Mouse (Mus musculus): ENCODE results near the gene Rho. TPM values are rescaled to one million over a fixed set of nuclear protein-coding genes. Genes with fewer than 3 reads are reported as not detected.
A peak's percentile ranks its signal among the peaks of the same experiment; 100 is the strongest.

Rho gene
- 0.15 and 0.31 TPM in 2 replicates for polyA plus RNA-seq (2015; fragmentation: Nextera tagmentation; extraction: Ambion mirVana)

DNA sequence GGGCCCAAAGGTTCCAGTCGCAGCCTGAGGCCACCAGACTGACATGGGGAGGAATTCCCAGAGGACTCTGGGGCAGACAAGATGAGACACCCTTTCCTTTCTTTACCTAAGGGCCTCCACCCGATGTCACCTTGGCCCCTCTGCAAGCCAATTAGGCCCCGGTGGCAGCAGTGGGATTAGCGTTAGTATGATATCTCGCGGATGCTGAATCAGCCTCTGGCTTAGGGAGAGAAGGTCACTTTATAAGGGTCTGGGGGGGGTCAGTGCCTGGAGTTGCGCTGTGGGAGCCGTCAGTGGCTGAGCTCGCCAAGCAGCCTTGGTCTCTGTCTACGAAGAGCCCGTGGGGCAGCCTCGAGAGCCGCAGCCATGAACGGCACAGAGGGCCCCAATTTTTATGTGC lies at the start of gene Rho:
Gene Rho, plus strand, starts transcription at position 110 of the 400 bp plus-strand sequence.
- no peaks in the 10 kb centered on the region for H3K36me3 ChIP-seq
- ATAC-seq (ENCODE audit: insufficient read depth, low FRiP score, low read depth) = no peak
- H3K4me2 ChIP-seq = no peak within 1 kb of the TSS
- no peak within 1 kb of the TSS for H3K9ac ChIP-seq
- no peak within 1 kb of the TSS for H3K27ac ChIP-seq
- H3K9me3 ChIP-seq = no peaks in the 10 kb centered on the region
- H3K4me1 ChIP-seq = peaks cover 12% of the 10 kb centered on the region
- no peak within 1 kb of the TSS for H3K4me3 ChIP-seq (replicated peaks)
- WGBS = 80% methylated on average over 14 of the region's 14 CpGs
- no peaks in the 10 kb centered on the region for H3K27me3 ChIP-seq (replicated peaks)

DNA sequence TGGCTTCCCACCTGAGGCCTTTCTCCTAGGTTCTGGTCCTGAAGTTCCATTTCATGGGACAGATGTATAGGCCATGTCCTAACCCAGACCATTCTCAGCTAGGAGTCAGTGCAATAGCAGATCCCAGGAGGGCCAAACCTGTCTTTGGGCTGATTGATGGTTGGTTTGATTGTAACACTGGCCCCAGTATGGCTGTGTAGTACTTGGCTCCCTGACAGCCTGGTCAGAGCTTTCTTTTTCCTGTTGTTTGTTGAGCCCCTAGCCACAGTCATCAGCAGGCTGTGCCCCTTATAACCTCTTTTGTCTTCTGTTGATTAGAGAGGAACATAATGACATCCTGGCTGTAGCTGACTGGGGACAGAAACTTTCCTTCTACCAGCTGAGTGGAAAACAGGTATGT lies 47.5 kb upstream of the Rho start:
- Histone ChIP-seq H3K9ac (no peak overlapping the region), H3K4me2 (no peak overlapping the region), H3K4me1 (0 out of 2 replicates have a peak, but pooled peaks cover 3% of the 10 kb centered on the region), H3K36me3 (peaks cover 15% of the 10 kb centered on the region), H3K27me3 (replicated peaks) (no peaks in the 10 kb centered on the region), H3K9me3 (no peaks in the 10 kb centered on the region), H3K27ac (no peak overlapping the region), H3K4me3 (replicated peaks) (no peak overlapping the region)
- ATAC-seq (ENCODE audit: insufficient read depth, low FRiP score, low read depth) = no peak

DNA sequence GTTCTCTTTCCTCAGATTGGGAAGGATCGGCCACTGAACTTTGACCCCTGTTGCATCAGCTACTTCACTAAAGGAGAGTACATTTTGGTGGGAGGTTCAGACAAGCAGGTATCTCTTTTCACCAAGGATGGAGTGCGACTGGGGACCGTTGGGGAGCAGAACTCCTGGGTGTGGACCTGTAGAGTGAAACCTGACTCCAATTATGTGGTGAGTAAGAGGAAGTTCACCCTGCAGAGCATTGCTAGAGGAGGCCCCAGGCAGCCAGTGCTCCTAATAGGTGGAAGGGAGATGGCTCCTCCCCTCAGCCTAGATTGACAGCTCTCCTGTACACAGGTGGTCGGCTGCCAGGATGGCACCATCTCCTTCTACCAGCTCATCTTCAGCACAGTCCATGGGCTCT lies 44.7 kb upstream of the Rho start:
- Histone ChIP-seq H3K4me3 (replicated peaks) (no peak overlapping the region), H3K9me3 (no peaks in the 10 kb centered on the region), H3K4me2 (no peak overlapping the region), H3K36me3 (peaks cover 10% of the 10 kb centered on the region), H3K27ac (no peak overlapping the region), H3K9ac (no peak overlapping the region), H3K4me1 (peaks cover 17% of the 10 kb centered on the region), H3K27me3 (replicated peaks) (no peaks in the 10 kb centered on the region)
- WGBS = 56% methylated on average over 4 of the region's 4 CpGs
- peak; percentile 28; the same call in 1 of the 2 replicates for ATAC-seq (ENCODE audit: insufficient read depth, low FRiP score, low read depth)

DNA sequence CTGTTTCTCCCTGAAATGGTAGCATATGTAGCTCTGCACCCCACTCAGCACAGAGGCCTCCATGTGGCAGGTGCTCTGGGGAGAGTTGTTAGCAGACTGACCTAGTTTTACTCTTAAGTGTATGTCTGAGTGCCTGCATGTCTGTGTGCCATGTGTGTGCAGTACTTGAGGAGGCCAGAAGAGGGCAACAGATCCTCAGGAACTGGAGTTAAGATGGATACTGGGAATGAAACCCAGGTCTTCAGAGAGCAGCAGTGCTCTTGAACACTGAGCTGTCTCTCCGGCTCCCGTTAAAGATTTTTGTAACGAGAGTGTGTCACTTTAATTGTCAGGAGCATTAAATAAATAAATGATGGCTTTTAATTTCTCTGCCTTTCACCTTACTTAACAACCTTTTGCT lies 43.3 kb upstream of the Rho start:
- ATAC-seq (ENCODE audit: insufficient read depth, low FRiP score, low read depth) = no peak
- H3K4me3 ChIP-seq (replicated peaks) = no peak overlapping the region
- no peak overlapping the region for H3K9ac ChIP-seq
- WGBS = 98% methylated on average over 3 of the region's 3 CpGs
- peaks cover 10% of the 10 kb centered on the region for H3K36me3 ChIP-seq
- no peak overlapping the region for H3K27ac ChIP-seq
- H3K4me1 ChIP-seq = peaks cover 19% of the 10 kb centered on the region
- no peak overlapping the region for H3K4me2 ChIP-seq
- H3K9me3 ChIP-seq = no peaks in the 10 kb centered on the region
- H3K27me3 ChIP-seq (replicated peaks) = no peaks in the 10 kb centered on the region

DNA sequence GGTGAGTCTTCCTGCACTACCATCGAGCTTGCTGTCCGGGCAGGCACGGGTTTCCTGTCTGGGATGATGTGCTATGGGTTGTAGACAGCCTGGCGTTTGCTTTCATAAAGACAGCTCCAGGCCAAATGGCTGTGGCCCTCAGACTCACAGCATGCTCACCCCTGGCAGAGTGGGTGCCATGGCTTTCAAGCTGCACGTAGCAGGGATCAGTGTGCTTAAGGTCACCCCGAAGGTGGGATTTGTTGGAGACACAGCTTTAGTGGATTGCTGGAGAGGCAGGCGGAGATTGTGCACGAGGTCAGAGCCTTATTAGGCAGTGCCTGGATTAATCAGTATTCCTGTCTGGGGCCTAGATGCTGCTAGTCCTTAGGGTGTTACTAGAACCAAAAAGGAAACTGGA lies 40.9 kb upstream of the Rho start:
- peak overlapping the region; percentile 61 for H3K27ac ChIP-seq
- H3K36me3 ChIP-seq = peaks cover 11% of the 10 kb centered on the region
- WGBS = 73% methylated on average over 8 of the region's 8 CpGs

DNA sequence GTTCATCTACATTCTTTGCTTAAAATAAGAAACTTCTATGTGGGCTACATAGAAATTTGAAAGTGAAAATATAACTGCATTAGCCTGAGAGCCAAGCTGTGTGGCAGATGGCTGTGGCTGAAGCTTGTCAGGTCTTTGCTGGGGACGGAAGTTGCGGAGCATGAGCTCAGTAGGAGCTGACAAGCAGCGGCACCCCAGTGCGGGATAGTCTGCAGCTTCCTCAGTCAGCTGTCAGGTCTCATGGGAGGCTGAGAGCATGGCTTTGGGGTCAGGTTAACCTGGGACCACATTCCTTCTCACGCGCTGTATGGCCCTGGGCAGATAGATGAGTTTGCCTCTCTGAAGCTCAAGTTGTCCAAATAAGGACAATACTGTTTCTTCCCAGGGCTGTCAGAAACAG lies 40.5 kb upstream of the Rho start:
- Histone ChIP-seq H3K27ac (peak overlapping the region; percentile 61), H3K9me3 (no peaks in the 10 kb centered on the region), H3K4me2 (no peak overlapping the region), H3K4me3 (replicated peaks) (no peak overlapping the region), H3K9ac (no peak overlapping the region), H3K27me3 (replicated peaks) (no peaks in the 10 kb centered on the region), H3K4me1 (peaks cover 19% of the 10 kb centered on the region), H3K36me3 (peaks cover 11% of the 10 kb centered on the region)
- WGBS = 48% methylated on average over 6 of the region's 6 CpGs
- ATAC-seq (ENCODE audit: insufficient read depth, low FRiP score, low read depth) = no peak

More for the DNA sequence above, 40.9 kb upstream of the Rho start:
- Histone ChIP-seq H3K4me1 (peaks cover 19% of the 10 kb centered on the region), H3K4me3 (replicated peaks) (no peak overlapping the region), H3K9me3 (no peaks in the 10 kb centered on the region), H3K9ac (no peak overlapping the region), H3K4me2 (no peak overlapping the region), H3K27me3 (replicated peaks) (no peaks in the 10 kb centered on the region)
- ATAC-seq (ENCODE audit: insufficient read depth, low FRiP score, low read depth) = no peak

DNA sequence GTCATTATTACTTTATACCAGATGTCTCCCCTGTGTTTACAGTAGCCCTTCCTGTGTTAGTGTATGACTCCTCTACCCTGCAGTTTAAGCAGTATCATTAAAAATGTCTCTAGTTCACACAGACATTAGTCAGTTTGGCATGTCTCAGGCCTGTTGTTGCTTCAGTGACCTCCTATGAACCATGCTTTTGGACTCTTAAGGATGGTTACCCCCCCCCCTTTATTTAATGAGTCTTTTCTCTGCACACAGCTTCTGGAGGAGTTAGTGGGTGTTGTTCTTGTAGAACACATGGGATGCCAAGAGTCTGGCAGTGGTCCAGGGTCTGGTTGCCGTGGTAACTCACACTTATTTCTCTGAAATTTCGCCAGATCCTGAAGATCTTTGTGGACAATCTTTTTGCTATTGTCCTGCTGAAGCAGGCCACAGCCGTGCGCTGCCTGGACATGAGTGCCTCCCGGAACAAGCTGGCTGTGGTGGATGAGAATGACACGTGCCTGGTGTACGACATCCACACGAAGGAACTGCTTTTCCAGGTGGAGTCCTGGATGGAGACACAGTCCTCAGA lies 40.0 kb upstream of the Rho start:
- peaks cover 17% of the 10 kb centered on the region for H3K4me1 ChIP-seq
- H3K9me3 ChIP-seq = no peaks in the 10 kb centered on the region
- 35% methylated on average over 8 of the region's 8 CpGs for WGBS
- no peak; the same call in 1 of the 2 replicates for ATAC-seq (ENCODE audit: insufficient read depth, low FRiP score, low read depth)
- H3K27ac ChIP-seq = peak overlapping the region; percentile 76
- H3K4me3 ChIP-seq (replicated peaks) = no peak overlapping the region
- H3K27me3 ChIP-seq (replicated peaks) = no peaks in the 10 kb centered on the region
- no peak overlapping the region for H3K9ac ChIP-seq
- H3K4me2 ChIP-seq = no peak overlapping the region
- peaks cover 11% of the 10 kb centered on the region for H3K36me3 ChIP-seq

DNA sequence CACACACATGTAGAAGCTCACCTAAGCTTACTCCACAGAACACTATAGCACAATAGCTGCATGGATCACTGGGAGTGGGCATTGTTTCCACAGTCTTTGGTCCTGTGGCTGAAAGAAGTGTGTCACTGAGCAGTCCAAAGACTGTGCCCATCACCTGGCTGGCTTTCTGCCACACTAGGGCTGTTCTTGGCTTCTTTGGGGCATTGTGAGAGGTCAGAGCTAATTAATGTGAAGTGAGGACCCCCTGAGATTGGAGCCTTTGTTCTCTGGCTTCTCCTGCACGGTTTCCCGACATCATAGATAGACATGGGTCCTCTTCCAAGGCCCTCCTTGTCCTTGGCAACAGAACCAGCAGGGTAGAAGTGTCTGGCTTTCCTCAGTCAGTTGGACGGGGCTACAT lies 39.2 kb upstream of the Rho start:
- 76% methylated on average over 3 of the region's 3 CpGs for WGBS

DNA sequence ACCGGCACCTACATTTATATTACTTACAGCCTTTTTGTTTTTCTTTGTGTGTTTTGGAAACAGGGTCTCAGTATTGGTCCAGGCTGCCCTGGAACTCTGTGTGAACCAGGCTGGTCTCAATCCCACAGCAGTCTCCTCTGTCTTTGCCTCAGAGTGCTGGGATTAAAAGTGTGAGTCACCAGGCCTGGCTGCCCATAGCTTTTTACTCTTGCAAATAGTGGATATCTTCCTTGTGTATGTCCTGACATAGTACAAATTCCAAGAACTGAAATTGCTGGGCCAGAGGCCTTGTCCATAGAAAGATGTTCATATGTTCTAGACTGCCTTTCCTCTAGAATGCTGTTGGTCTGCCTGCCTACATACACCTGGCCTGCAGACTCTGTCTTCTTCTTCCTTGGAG lies 35.2 kb upstream of the Rho start:
- peaks cover 4% of the 10 kb centered on the region for H3K36me3 ChIP-seq
- H3K27ac ChIP-seq = no peak overlapping the region
- H3K4me3 ChIP-seq (replicated peaks) = no peak overlapping the region
- no peak overlapping the region for H3K4me2 ChIP-seq
- ATAC-seq (ENCODE audit: insufficient read depth, low FRiP score, low read depth) = no peak
- peaks cover 8% of the 10 kb centered on the region for H3K4me1 ChIP-seq
- H3K9ac ChIP-seq = no peak overlapping the region
- 63% methylated on average over 1 of the region's 1 CpGs for WGBS
- H3K27me3 ChIP-seq (replicated peaks) = no peaks in the 10 kb centered on the region
- no peaks in the 10 kb centered on the region for H3K9me3 ChIP-seq

More for the DNA sequence above, 39.2 kb upstream of the Rho start:
- Histone ChIP-seq H3K9me3 (no peaks in the 10 kb centered on the region), H3K9ac (no peak overlapping the region), H3K4me3 (replicated peaks) (no peak overlapping the region), H3K4me1 (peaks cover 16% of the 10 kb centered on the region), H3K27me3 (replicated peaks) (no peaks in the 10 kb centered on the region), H3K36me3 (peaks cover 11% of the 10 kb centered on the region), H3K4me2 (no peak overlapping the region), H3K27ac (peak overlapping the region; percentile 76; the same call in 1 of the 2 replicates)
- ATAC-seq (ENCODE audit: insufficient read depth, low FRiP score, low read depth) = no peak

DNA sequence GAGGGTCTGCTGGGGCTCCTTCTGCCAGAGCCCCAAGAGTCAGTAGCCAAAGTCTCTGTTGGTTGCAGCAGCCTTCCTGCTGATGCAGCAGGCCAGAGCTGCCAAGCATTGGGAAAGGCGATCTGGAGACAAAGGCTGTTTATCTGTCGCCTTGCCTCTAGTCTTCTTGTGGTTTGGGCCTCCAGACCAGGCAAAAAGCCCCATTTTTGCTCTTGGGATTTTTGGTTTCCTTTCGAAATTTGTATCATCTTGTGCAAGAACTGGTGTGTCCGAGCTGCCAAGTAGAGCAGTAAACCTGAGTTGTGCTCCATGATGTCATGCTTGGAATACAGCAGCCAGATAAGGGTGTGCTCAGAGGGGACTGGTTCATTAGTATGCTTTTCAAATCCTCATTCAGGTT lies 34.4 kb upstream of the Rho start:
- H3K4me1 ChIP-seq = 0 out of 2 replicates have a peak, but pooled peaks cover 5% of the 10 kb centered on the region
- H3K36me3 ChIP-seq = peaks cover 4% of the 10 kb centered on the region

DNA sequence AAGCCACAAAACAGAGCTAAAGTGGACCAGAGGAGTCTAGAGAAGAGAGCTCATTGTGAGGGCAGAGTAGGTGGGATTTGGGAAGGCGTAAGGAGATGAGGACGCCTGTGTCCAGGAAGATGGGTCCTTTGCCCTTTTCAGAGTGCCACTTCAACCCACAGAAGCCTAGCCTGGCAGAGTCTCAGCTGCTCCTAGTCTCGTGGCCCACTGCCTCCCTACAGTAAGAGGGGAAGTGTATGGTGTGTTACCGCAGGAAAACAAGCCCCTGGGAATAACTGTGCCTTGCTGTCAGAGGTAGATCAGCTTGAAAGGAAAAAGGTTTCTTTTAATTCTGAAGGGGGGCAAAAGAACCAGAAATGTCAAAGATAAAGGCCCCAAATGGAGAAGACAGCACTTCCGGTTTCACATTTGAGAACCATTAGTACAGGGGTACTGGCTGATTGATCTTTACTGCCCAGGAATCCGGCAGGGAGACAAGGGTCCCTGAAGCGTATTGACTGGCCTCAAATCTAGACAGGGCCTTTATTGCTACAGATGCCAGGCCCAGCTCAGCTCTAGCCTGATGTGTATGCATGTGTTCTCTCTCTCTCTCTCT lies 33.5 kb upstream of the Rho start:
- WGBS = 82% methylated on average over 7 of the region's 7 CpGs
- Histone ChIP-seq H3K4me3 (replicated peaks) (no peak overlapping the region), H3K9me3 (no peaks in the 10 kb centered on the region), H3K9ac (no peak overlapping the region), H3K27me3 (replicated peaks) (no peaks in the 10 kb centered on the region), H3K4me1 (0 out of 2 replicates have a peak, but pooled peaks cover 5% of the 10 kb centered on the region), H3K27ac (no peak overlapping the region), H3K4me2 (no peak overlapping the region), H3K36me3 (peaks cover 4% of the 10 kb centered on the region; the same call in 1 of the 2 replicates)
- no peak for ATAC-seq (ENCODE audit: insufficient read depth, low FRiP score, low read depth)

More for the DNA sequence above, 34.4 kb upstream of the Rho start:
- no peak overlapping the region for H3K4me3 ChIP-seq (replicated peaks)
- no peaks in the 10 kb centered on the region for H3K27me3 ChIP-seq (replicated peaks)
- no peaks in the 10 kb centered on the region for H3K9me3 ChIP-seq
- no peak overlapping the region for H3K4me2 ChIP-seq
- 69% methylated on average over 4 of the region's 4 CpGs for WGBS
- ATAC-seq (ENCODE audit: insufficient read depth, low FRiP score, low read depth) = no peak
- no peak overlapping the region for H3K27ac ChIP-seq
- no peak overlapping the region for H3K9ac ChIP-seq

DNA sequence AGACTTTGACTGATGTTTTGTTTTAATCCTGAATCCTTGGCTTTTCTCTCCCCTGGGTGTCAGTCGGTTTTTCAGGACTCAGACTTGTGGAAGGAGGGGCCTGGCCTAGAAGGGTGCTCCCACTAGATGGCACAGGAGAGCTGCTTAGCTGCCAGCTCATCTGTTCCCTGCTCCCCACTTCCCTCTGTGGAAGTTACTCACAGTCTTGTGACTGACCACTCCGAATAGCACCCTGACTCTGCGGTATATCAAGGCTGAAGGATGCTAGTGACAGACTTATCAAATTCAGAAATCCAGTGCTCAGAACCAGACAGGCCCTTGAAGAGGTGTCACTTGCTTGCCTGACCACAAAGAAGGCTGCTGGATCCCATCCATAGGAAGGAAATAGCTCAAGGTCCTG lies 30.5 kb upstream of the Rho start:
- ATAC-seq (ENCODE audit: insufficient read depth, low FRiP score, low read depth) = peak; percentile 56; the same call in 1 of the 2 replicates
- Histone ChIP-seq H3K27ac (peak overlapping the region; percentile 31; the same call in 1 of the 2 replicates), H3K9me3 (no peaks in the 10 kb centered on the region), H3K4me1 (0 out of 2 replicates have a peak, but pooled peaks cover 5% of the 10 kb centered on the region), H3K36me3 (0 out of 2 replicates have a peak, but pooled peaks cover 3% of the 10 kb centered on the region), H3K27me3 (replicated peaks) (no peaks in the 10 kb centered on the region), H3K9ac (no peak overlapping the region; the same call in 1 of the 2 replicates), H3K4me3 (replicated peaks) (no peak overlapping the region), H3K4me2 (no peak overlapping the region)
- 16% methylated on average over 3 of the region's 3 CpGs for WGBS

Data from stomach, embryonic 15.5 days (tissue).